Mouse (Mus musculus) forebrain, embryonic 10.5 days (tissue): Measurements from ENCODE around the gene Taok3. TPM values are rescaled to one million over a fixed set of nuclear protein-coding genes. Genes with fewer than 3 reads are reported as not detected.

Source experiments
- DNase-seq: peaks from one replicate; pipeline ENCODE4 v3.0.0-alpha.2; 2017; ENCODE audit warnings: low spot score; ENCODE audit errors: extremely low spot score
- H3K27ac ChIP-seq: fragments of 300-500 bp; sonication (generic); 2 replicates; pipeline ENCODE4 v1.5.1; 2016; ENCODE audit warnings: mild to moderate bottlenecking
- H3K27me3 ChIP-seq: fragments of 300-500 bp; sonication (generic); 2 replicates; pipeline ENCODE4 v1.6.1; 2016; ENCODE audit warnings: mild to moderate bottlenecking; ENCODE audit not compliant: poor library complexity, severe bottlenecking
- H3K36me3 ChIP-seq: fragments of 300-500 bp; sonication (generic); replicated peaks from 2 replicates; pipeline ENCODE4 v1.6.1; 2016; ENCODE audit warnings: mild to moderate bottlenecking, moderate library complexity
- H3K4me1 ChIP-seq: fragments of 300-500 bp; sonication (generic); 2 replicates; pipeline ENCODE4 v1.6.1; 2016
- H3K4me3 ChIP-seq: fragments of 300-500 bp; sonication (generic); 2 replicates; pipeline ENCODE4 v1.5.1; 2016; ENCODE audit warnings: mild to moderate bottlenecking, moderate library complexity
- H3K9me3 ChIP-seq: fragments of 300-500 bp; sonication (generic); 2 replicates; pipeline ENCODE4 v1.6.1; 2016; ENCODE audit warnings: mild to moderate bottlenecking, moderate library complexity
- WGBS: fragments of 180-500 bp; shearing (Covaris S2); methylation state at CpG from one replicate; pipeline ENCODE4 v1.1.7; 2016; 5-methylcytosine and 5-hydroxymethylcytosine counted together
- polyA plus RNA-seq: library from polyadenylated mRNA; unstranded; fragments of >200 nt; fragmentation: Nextera tagmentation; extraction: Ambion mirVana; gene quantifications from 2 replicates; pipeline ENCODE4 v1.2.1, GENCODE M21; 2016

The Taok3 gene
- polyA plus RNA-seq, 1 experiment from 2014 or later: 9.3 TPM

DNA sequence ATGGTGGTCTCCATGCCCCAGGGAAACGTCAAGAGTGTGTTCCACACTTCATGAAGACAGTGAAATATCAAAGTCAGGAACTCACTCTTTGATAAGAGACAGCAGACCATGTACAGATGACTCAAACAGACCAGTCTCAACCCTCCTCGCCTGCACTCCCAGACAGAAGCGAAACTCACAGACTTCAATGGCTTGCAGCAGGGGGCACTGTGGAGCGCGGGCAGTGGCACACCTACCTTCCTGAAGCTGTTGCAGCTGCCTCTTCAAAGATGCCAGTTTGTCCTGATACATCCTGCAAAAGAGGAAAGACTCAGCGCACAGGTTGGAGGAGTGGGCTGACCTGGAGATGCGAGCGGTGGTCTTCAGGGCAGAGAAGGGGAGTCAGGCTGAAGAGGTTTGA is 10.4 kb upstream of the Taok3 start:
- H3K4me3 ChIP-seq: no peak overlapping the region
- 90% methylated on average over 8 of the region's 8 CpGs for WGBS
- H3K27me3 ChIP-seq: no peaks in the 10 kb centered on the region
- no peak overlapping the region for H3K27ac ChIP-seq
- peaks cover 94% of the 10 kb centered on the region for H3K36me3 ChIP-seq
- DNase-seq: no peak
- H3K9me3 ChIP-seq: no peaks in the 10 kb centered on the region
- H3K4me1 ChIP-seq: peaks cover 10% of the 10 kb centered on the region

GRCm38 (mm10) chr5:117111064-117111773 is 8.7 kb upstream of the Taok3 start:
- Histone ChIP-seq H3K9me3 (no peaks in the 10 kb centered on the region), H3K36me3 (peaks cover 77% of the 10 kb centered on the region), H3K27me3 (no peaks in the 10 kb centered on the region), H3K4me1 (peaks cover 14% of the 10 kb centered on the region), H3K4me3 (no peak overlapping the region), H3K27ac (no peak overlapping the region)
- no peak for DNase-seq
- 92% methylated on average over 16 of the region's 16 CpGs for WGBS

- 96% methylated on average over 7 of the region's 7 CpGs for WGBS
- Histone ChIP-seq H3K27me3 (no peaks in the 10 kb centered on the region), H3K9me3 (no peaks in the 10 kb centered on the region), H3K36me3 (peaks cover 72% of the 10 kb centered on the region), H3K27ac (no peak overlapping the region), H3K4me1 (peaks cover 17% of the 10 kb centered on the region), H3K4me3 (no peak overlapping the region)
- DNase-seq: no peak
Measured at GRCm38 (mm10) chr5:117111774-117112112, 8.2 kb upstream of the Taok3 start.

DNA sequence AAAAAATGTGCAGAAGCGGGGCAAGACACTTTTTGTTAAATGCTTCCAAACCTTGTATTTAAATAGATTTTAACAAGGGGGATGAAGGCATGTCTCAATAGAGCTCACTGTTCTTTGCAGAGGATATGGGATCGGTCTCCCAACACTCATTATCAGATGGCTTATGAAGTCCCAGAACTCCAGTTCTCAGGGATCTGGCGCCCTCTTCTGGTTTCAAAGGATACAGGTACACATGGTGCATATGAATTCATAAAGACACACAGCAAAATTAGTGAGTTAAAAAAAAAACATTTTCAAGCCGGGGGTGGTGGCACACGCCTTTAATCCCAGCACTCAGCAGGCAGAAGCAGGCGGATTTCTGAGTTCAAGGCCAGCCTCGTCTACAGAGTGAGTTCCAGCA is 6.6 kb upstream of the Taok3 start:
- H3K36me3 ChIP-seq: peaks cover 56% of the 10 kb centered on the region
- no peak for DNase-seq
- H3K27me3 ChIP-seq: no peaks in the 10 kb centered on the region
- 87% methylated on average over 7 of the region's 7 CpGs for WGBS
- peaks cover 17% of the 10 kb centered on the region for H3K4me1 ChIP-seq
- no peaks in the 10 kb centered on the region for H3K9me3 ChIP-seq
- no peak overlapping the region for H3K4me3 ChIP-seq
- no peak overlapping the region for H3K27ac ChIP-seq

- peak overlapping the region; percentile 100 for H3K27ac ChIP-seq
- 6% methylated on average over 16 of the region's 16 CpGs for WGBS
- DNase-seq: peak; percentile 38
- H3K36me3 ChIP-seq: peaks cover 42% of the 10 kb centered on the region
- peaks cover 28% of the 10 kb centered on the region for H3K4me1 ChIP-seq
- peak overlapping the region; percentile 96 for H3K4me3 ChIP-seq
- H3K27me3 ChIP-seq: no peaks in the 10 kb centered on the region
- H3K9me3 ChIP-seq: no peaks in the 10 kb centered on the region
Measured at GRCm38 (mm10) chr5:117114581-117115192, 5.2 kb upstream of the Taok3 start.

- peak; percentile 47 for DNase-seq
- Histone ChIP-seq H3K4me3 (peak overlapping the region; percentile 96), H3K27me3 (peaks cover under 1% of the 10 kb centered on the region; the same call in 1 of the 2 replicates), H3K4me1 (peaks cover 29% of the 10 kb centered on the region), H3K9me3 (no peaks in the 10 kb centered on the region), H3K36me3 (peaks cover 37% of the 10 kb centered on the region), H3K27ac (peak overlapping the region; percentile 100)
- WGBS: under 1% methylated on average over 42 of the region's 43 CpGs
Measured at GRCm38 (mm10) chr5:117115193-117115767, 4.6 kb upstream of the Taok3 start.

- WGBS: under 1% methylated on average over 59 of the region's 59 CpGs
- Histone ChIP-seq H3K9me3 (no peaks in the 10 kb centered on the region), H3K4me1 (peaks cover 36% of the 10 kb centered on the region), H3K27me3 (peaks cover 7% of the 10 kb centered on the region), H3K36me3 (peaks cover 31% of the 10 kb centered on the region), H3K4me3 (peak within 1 kb of the TSS; percentile 96), H3K27ac (peak within 1 kb of the TSS; percentile 100)
- DNase-seq: peak; percentile 94
Measured at GRCm38 (mm10) chr5:117115836-117116366, 4.0 kb upstream of the Taok3 start, which contains the start of gene Suds3. Gene Suds3, minus strand, starts transcription at chr5:117116113.

GRCm38 (mm10) chr5:117116660-117117059 is 3.3 kb upstream of the Taok3 start:
- Histone ChIP-seq H3K4me1 (peaks cover 43% of the 10 kb centered on the region), H3K9me3 (no peaks in the 10 kb centered on the region), H3K36me3 (peaks cover 23% of the 10 kb centered on the region), H3K27me3 (peaks cover 14% of the 10 kb centered on the region), H3K4me3 (no peak overlapping the region), H3K27ac (no peak overlapping the region)
- WGBS: 82% methylated on average over 2 of the region's 2 CpGs
- DNase-seq: no peak

- H3K36me3 ChIP-seq: peaks cover 17% of the 10 kb centered on the region
- H3K4me1 ChIP-seq: peaks cover 49% of the 10 kb centered on the region
- no peaks in the 10 kb centered on the region for H3K9me3 ChIP-seq
- peaks cover 20% of the 10 kb centered on the region for H3K27me3 ChIP-seq
- no peak overlapping the region for H3K27ac ChIP-seq
- no peak overlapping the region for H3K4me3 ChIP-seq
- WGBS: 78% methylated on average over 2 of the region's 2 CpGs
- no peak for DNase-seq
Measured at GRCm38 (mm10) chr5:117117241-117117640, 2.7 kb upstream of the Taok3 start.

DNA sequence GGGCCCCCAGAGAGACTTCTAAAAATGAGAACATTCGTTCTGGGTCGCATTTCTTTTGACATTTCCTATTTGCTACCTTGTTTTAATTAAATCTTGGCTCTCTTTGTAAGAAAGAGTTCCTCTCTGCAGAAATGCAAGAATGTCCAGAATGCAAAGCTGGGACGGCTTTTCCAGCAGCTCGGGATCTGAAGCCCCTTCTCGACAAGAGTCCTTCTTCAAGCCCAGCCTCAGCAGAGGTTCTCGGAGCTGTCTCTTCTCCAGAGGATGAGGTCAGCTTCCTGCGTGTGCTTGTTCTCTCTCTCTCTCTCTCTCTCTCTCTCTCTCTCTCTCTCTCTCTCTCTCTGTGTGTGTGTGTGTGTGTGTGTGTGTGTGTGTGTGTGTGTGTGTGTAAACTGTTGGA is 2.2 kb upstream of the Taok3 start:
- Histone ChIP-seq H3K36me3 (peaks cover 13% of the 10 kb centered on the region), H3K27ac (no peak overlapping the region), H3K27me3 (peaks cover 25% of the 10 kb centered on the region), H3K9me3 (no peaks in the 10 kb centered on the region), H3K4me1 (peaks cover 52% of the 10 kb centered on the region), H3K4me3 (no peak overlapping the region)
- 84% methylated on average over 7 of the region's 7 CpGs for WGBS
- DNase-seq: no peak

GRCm38 (mm10) chr5:117118220-117118619 is 1.7 kb upstream of the Taok3 start:
- Histone ChIP-seq H3K4me1 (peaks cover 52% of the 10 kb centered on the region), H3K27ac (no peak overlapping the region), H3K36me3 (peaks cover 8% of the 10 kb centered on the region), H3K4me3 (no peak overlapping the region), H3K27me3 (peaks cover 25% of the 10 kb centered on the region), H3K9me3 (no peaks in the 10 kb centered on the region)
- 89% methylated on average over 2 of the region's 2 CpGs for WGBS
- DNase-seq: no peak

GRCm38 (mm10) chr5:117118850-117119249 is 1.1 kb upstream of the Taok3 start:
- WGBS: 63% methylated on average over 8 of the region's 8 CpGs
- peak overlapping the region; percentile 86 for H3K4me3 ChIP-seq
- H3K27ac ChIP-seq: no peak overlapping the region

More at GRCm38 (mm10) chr5:117118850-117119249, 1.1 kb upstream of the Taok3 start:
- DNase-seq: no peak
- Histone ChIP-seq H3K9me3 (no peaks in the 10 kb centered on the region), H3K36me3 (peaks cover 1% of the 10 kb centered on the region; the same call in 1 of the 2 replicates), H3K27me3 (peaks cover 25% of the 10 kb centered on the region), H3K4me1 (peaks cover 52% of the 10 kb centered on the region)
